Mouse (Mus musculus) heart, postnatal 0 days (tissue): Measurements from ENCODE around the gene Ppargc1a.

ENCODE experiments used
- CTCF ChIP-seq: IDR thresholded peaks from 2 replicates; pipeline ENCODE4 v1.5.1; 2016; ENCODE audit warnings: antibody characterized with exemption, control low read depth, low read depth
- EP300 ChIP-seq: IDR thresholded peaks from 2 replicates; pipeline ENCODE4 v1.6.1; 2016; ENCODE audit warnings: antibody characterized with exemption, low read depth

GRCm38 (mm10) chr5:51497910-51498517 is 69.5 kb downstream of the Ppargc1a start:
- TF ChIP-seq CTCF (no peak), EP300 (no peak)
